Mouse (Mus musculus) layer of hippocampus, adult 11-12 months (tissue): Measurements from ENCODE around the gene Spryd4.
"Not testable (repeated sequence)": the region's sequence is repeated elsewhere in the genome, so short reads cannot be mapped to it uniquely, and the experiment has no call there.

Experiments used
- DNase-seq: peaks from one replicate; pipeline ENCODE4 v3.0.0; 2022; ENCODE audit warnings: low spot score

The Spryd4 gene

GRCm38 (mm10) chr10:128185959-128186358 lies 25.6 kb downstream of the Spryd4 start:
- peak; percentile 78 for DNase-seq

- DNase-seq = no peak
Observed at GRCm38 (mm10) chr10:128185277-128185940, 26.2 kb downstream of the Spryd4 start.

DNA sequence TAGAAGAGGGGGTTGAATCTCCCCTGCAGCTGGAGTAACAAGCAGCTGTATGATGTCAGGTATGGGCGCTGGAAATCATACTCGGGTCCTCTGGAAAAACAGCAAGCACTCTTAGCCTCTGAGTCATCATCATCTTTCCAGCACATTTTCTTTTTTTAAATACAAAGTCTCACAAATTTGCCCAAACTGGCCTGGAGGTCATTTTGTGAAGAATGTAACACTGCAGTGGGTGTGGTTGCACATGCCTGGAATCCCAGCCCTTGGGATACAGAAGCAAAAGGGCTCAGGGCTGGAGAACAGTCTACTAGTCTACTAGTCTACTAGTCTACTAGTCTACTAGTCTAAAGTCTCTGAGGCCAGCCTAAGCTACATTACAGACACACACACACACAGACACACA lies 27.3 kb downstream of the Spryd4 start:
- DNase-seq = no peak

DNA sequence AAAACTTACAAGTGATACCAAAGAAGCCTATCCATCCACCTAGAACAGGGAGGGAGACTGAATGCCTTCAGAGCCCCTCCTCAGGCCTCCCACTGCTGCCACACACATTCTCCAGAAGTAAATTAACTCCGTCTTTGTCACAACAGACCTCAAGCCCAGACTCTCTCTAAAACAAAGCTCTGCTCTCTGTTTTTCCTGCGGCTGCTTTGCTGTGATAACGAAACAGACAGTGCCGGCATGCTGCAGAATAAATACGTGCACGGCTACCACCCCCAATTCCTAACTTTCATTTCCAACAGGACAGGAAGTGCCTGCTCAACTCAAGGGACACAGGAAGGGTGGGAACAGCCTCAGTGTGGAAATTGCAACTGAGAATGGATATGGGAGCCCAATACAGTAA lies 31.6 kb downstream of the Spryd4 start, which contains the start of gene Rbms2:
Rbms2 (minus strand) TSS at position 309 of the 400 bp plus-strand sequence.
- DNase-seq = no peak

- DNase-seq = no peak
Observed at GRCm38 (mm10) chr10:128177316-128177715, 34.3 kb downstream of the Spryd4 start.

DNA sequence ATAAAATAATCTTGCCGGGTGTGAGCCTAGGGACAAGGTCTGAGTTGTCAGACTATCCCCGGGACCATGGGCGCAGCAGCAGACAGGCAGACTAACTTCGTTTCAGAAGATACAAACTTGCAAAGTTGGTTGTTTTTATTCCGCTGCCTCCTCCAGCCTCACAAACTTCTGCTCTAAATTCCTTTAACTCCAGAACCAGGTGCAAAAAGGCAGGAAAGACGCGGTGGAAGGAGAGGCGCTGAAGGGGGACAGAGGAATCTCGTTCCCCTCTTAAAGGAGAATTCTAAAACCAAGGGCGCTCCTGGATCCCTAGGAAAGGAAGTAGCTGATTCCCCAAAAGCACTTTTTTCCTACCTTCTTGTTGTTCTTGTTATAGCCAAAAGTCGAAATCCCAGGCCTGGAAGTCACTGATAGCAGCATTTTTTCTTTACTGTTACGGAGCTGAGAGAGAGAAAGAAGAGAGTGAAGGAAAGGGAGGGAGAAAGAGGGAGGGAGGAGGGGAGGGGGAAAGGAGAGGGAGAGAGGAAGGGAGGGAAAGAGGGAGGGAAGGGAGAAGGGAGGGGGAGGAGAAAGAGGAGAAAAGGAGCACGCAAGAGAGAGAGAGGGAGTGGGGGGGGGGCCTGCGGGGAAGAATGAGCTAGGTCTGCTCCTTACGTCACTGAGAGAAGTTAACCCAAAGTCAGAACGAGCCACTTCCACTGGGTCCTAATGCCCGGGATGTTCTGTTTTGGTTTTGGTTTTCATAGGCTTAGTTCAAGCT lies 35.4 kb downstream of the Spryd4 start:
- DNase-seq = peak; percentile 46

GRCm38 (mm10) chr10:128175302-128175701 lies 36.3 kb downstream of the Spryd4 start:
- no peak for DNase-seq

GRCm38 (mm10) chr10:128171348-128171747 lies 40.3 kb downstream of the Spryd4 start:
- not testable (repeated sequence) for DNase-seq

- no peak for DNase-seq
Observed at GRCm38 (mm10) chr10:128167091-128167490, 44.5 kb downstream of the Spryd4 start.

- not testable (repeated sequence) for DNase-seq
Observed at GRCm38 (mm10) chr10:128165726-128166125, 45.9 kb downstream of the Spryd4 start.
